Mouse (Mus musculus) forebrain, postnatal 0 days (tissue): ENCODE data around the gene Zfp697. TPM values are rescaled to one million over a fixed set of nuclear protein-coding genes. Genes with fewer than 3 reads are reported as not detected.

Experiments used
- ATAC-seq: fragments of 200-750 bp; cut with Nextera tagmentation; 2 replicates; pipeline ENCODE4 v1.8.0; 2017; ENCODE audit warnings: mild to moderate bottlenecking, moderate library complexity
- DNase-seq: peaks from one replicate; pipeline ENCODE4 v3.0.0-alpha.2; 2015
- H3K27ac ChIP-seq: fragments of 300-500 bp; sonication (generic); 2 replicates; pipeline ENCODE4 v1.5.1; 2014; ENCODE audit warnings: low read depth, mild to moderate bottlenecking, antibody characterized with exemption, low read length, moderate library complexity, mixed read lengths
- H3K27me3 ChIP-seq: fragments of 300-500 bp; sonication (generic); 2 replicates; pipeline ENCODE4 v1.6.1; 2014; ENCODE audit warnings: mild to moderate bottlenecking, low read length, mixed read lengths; ENCODE audit not compliant: insufficient read depth
- H3K36me3 ChIP-seq: fragments of 300-500 bp; sonication (generic); 2 replicates; pipeline ENCODE4 v1.6.1; 2014; ENCODE audit warnings: mild to moderate bottlenecking, moderate library complexity; ENCODE audit not compliant: insufficient read depth
- H3K4me1 ChIP-seq: fragments of 300-500 bp; sonication (generic); 2 replicates; pipeline ENCODE4 v1.6.1; 2014; ENCODE audit warnings: antibody characterized with exemption; ENCODE audit not compliant: insufficient read depth
- H3K4me2 ChIP-seq: fragments of 300-500 bp; sonication (generic); 2 replicates; pipeline ENCODE4 v1.6.1; 2014; ENCODE audit warnings: low read depth, mild to moderate bottlenecking, moderate library complexity
- H3K4me3 ChIP-seq: fragments of 300-500 bp; sonication (generic); 2 replicates; pipeline ENCODE4 v1.5.1; 2014; ENCODE audit warnings: low read depth, low read length, mixed read lengths
- H3K9ac ChIP-seq: fragments of 300-500 bp; sonication (generic); 2 replicates; pipeline ENCODE4 v1.6.1; 2014; ENCODE audit warnings: mild to moderate bottlenecking
- H3K9me3 ChIP-seq: fragments of 300-500 bp; sonication (generic); 2 replicates; pipeline ENCODE4 v1.6.1; 2016; ENCODE audit warnings: low read length
- CTCF ChIP-seq: sonication (generic); IDR thresholded peaks from 2 replicates; pipeline ENCODE4 v1.5.1; 2016; ENCODE audit warnings: antibody characterized with exemption, control low read depth, low read depth
- WGBS: fragments of 180-500 bp; shearing (Covaris S2); extraction: QIAGEN DNeasy Blood & Tissue Kit; methylation state at CpG from one replicate; pipeline ENCODE4 v1.1.7; 2014; 5-methylcytosine and 5-hydroxymethylcytosine counted together
- polyA plus RNA-seq: library from polyadenylated mRNA; unstranded; fragments of >200 nt; fragmentation: Nextera tagmentation; extraction: Ambion mirVana; gene quantifications from 2 replicates; pipeline ENCODE4 v1.2.1, GENCODE M21; 2015
- total RNA-seq: library from RNA; depleted of rRNA; stranded (reverse); fragments of >200 nt; gene quantifications from 2 replicates; pipeline ENCODE4 v1.2.3, GENCODE M21; 2014

Gene Zfp697
- total and polyA plus RNA-seq, 2 experiments from 2014 or later, result 17.7 to 38.6 TPM

- Histone ChIP-seq H3K27me3 (no peaks in the 10 kb centered on the region), H3K4me3 (no peak overlapping the region), H3K9ac (no peak overlapping the region), H3K9me3 (no peaks in the 10 kb centered on the region), H3K27ac (no peak overlapping the region), H3K36me3 (no peaks in the 10 kb centered on the region), H3K4me1 (no peaks in the 10 kb centered on the region), H3K4me2 (no peak overlapping the region)
- DNase-seq, result no peak
- no peak for ATAC-seq
- 82% methylated on average over 2 of the region's 2 CpGs for WGBS
- TF ChIP-seq CTCF, result no peak
Measured at GRCm38 (mm10) chr3:98368776-98369175, 13.5 kb upstream of the Zfp697 start.

GRCm38 (mm10) chr3:98374062-98374719, 8.1 kb upstream of the Zfp697 start:
- ATAC-seq, result no peak
- TF ChIP-seq CTCF, result no peak
- WGBS, result 74% methylated on average over 3 of the region's 3 CpGs

GRCm38 (mm10) chr3:98374980-98375379, 7.3 kb upstream of the Zfp697 start:
- Histone ChIP-seq H3K4me3 (no peak overlapping the region), H3K27me3 (no peaks in the 10 kb centered on the region), H3K9me3 (no peaks in the 10 kb centered on the region), H3K36me3 (no peaks in the 10 kb centered on the region), H3K27ac (no peak overlapping the region), H3K4me1 (no peaks in the 10 kb centered on the region), H3K4me2 (no peak overlapping the region), H3K9ac (no peak overlapping the region)
- 85% methylated on average over 5 of the region's 5 CpGs for WGBS
- TF ChIP-seq CTCF, result no peak
- no peak for DNase-seq
- no peak for ATAC-seq

More at GRCm38 (mm10) chr3:98374062-98374719, 8.1 kb upstream of the Zfp697 start:
- Histone ChIP-seq H3K9ac (no peak overlapping the region), H3K36me3 (no peaks in the 10 kb centered on the region), H3K4me2 (no peak overlapping the region), H3K27ac (no peak overlapping the region), H3K9me3 (no peaks in the 10 kb centered on the region), H3K4me3 (no peak overlapping the region), H3K27me3 (no peaks in the 10 kb centered on the region), H3K4me1 (no peaks in the 10 kb centered on the region)
- no peak for DNase-seq

- H3K27ac ChIP-seq, result no peak overlapping the region
- no peak overlapping the region for H3K4me2 ChIP-seq
- H3K36me3 ChIP-seq, result no peaks in the 10 kb centered on the region
- no peak overlapping the region for H3K4me3 ChIP-seq
- H3K9me3 ChIP-seq, result no peaks in the 10 kb centered on the region
- H3K4me1 ChIP-seq, result no peaks in the 10 kb centered on the region; the same call in 1 of the 2 replicates
- 80% methylated on average over 4 of the region's 4 CpGs for WGBS
- no peak overlapping the region for H3K9ac ChIP-seq
- TF ChIP-seq CTCF, result no peak
- DNase-seq (no peak), ATAC-seq (no peak)
- no peaks in the 10 kb centered on the region for H3K27me3 ChIP-seq
Measured at GRCm38 (mm10) chr3:98378267-98378666, 4.0 kb upstream of the Zfp697 start.

GRCm38 (mm10) chr3:98379236-98379635, 3.0 kb upstream of the Zfp697 start:
- DNase-seq (no peak), ATAC-seq (no peak)
- H3K27me3 ChIP-seq, result no peaks in the 10 kb centered on the region
- no peaks in the 10 kb centered on the region for H3K36me3 ChIP-seq
- H3K9me3 ChIP-seq, result no peaks in the 10 kb centered on the region
- no peak for TF ChIP-seq CTCF
- no peak overlapping the region for H3K4me2 ChIP-seq
- 34% methylated on average over 7 of the region's 7 CpGs for WGBS
- H3K4me3 ChIP-seq, result no peak overlapping the region
- peaks cover 3% of the 10 kb centered on the region for H3K4me1 ChIP-seq
- no peak overlapping the region for H3K9ac ChIP-seq
- H3K27ac ChIP-seq, result no peak overlapping the region

GRCm38 (mm10) chr3:98381677-98382245, 500 bp upstream of the Zfp697 start:
- Histone ChIP-seq H3K4me3 (peak overlapping the region; percentile 94), H3K9me3 (no peaks in the 10 kb centered on the region), H3K27me3 (no peaks in the 10 kb centered on the region), H3K27ac (0 out of 2 replicates have a peak overlapping the region, but pooled peaks have one; percentile 88), H3K9ac (peak overlapping the region; percentile 94), H3K4me1 (peaks cover 11% of the 10 kb centered on the region), H3K4me2 (peak overlapping the region; percentile 91), H3K36me3 (no peaks in the 10 kb centered on the region)
- ATAC-seq (no peak), DNase-seq (no peak)
- WGBS, result 7% methylated on average over 17 of the region's 17 CpGs
- TF ChIP-seq CTCF, result peak; percentile 59

- TF ChIP-seq CTCF, result no peak
- H3K9ac ChIP-seq, result peak overlapping the region; percentile 94
- WGBS, result 5% methylated on average over 21 of the region's 21 CpGs
- H3K4me2 ChIP-seq, result peak overlapping the region; percentile 91
- H3K36me3 ChIP-seq, result no peaks in the 10 kb centered on the region
- no peaks in the 10 kb centered on the region for H3K9me3 ChIP-seq
- peaks cover 13% of the 10 kb centered on the region for H3K4me1 ChIP-seq
- H3K27ac ChIP-seq, result peak overlapping the region; percentile 88
- H3K4me3 ChIP-seq, result peak overlapping the region; percentile 94
- no peaks in the 10 kb centered on the region for H3K27me3 ChIP-seq
- peak; percentile 23 for ATAC-seq
- peak; percentile 46 for DNase-seq
Measured at GRCm38 (mm10) chr3:98383024-98383790, 946 bp downstream of the Zfp697 start.
